Mouse (Mus musculus): ENCODE results near the gene Zdhhc1.

DNA sequence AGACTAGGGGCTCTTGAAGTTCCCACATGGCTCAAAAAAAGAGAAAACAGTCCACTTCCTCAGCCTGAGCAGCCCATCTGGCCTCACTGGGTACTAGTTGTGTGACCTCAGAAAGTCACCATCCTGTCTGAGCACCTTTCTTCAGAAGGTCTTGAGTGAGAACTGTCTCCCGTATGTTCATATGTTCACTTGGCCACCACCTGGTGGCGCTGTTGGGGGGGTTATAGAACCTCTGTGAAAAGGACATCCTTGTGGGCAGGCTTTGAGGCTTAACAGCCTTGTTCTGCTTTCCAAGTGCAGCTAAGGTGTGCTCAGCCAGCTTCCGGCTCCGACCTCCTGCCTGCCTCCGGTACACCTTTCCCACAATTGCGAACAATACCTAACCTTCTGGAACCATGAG lies 15.2 kb downstream of the Zdhhc1 start:
- TF ChIP-seq MAFK (IDR thresholded peaks at IDR 0.05; ENCODE audit: borderline replicate concordance, low read depth, low read length) (no peak), KAT2A (conservative IDR thresholded peaks at IDR 0.05; ENCODE audit: low read depth, low read length) (no peak), POLR2A (IDR thresholded peaks at IDR 0.05; ENCODE audit: control insufficient read depth in 1 of 2, insufficient read depth in 1 of 2, low read depth in 1 of 2, low read length in 2 of 2, poor library complexity in 1 of 2) (no peak), RAD21 (IDR thresholded peaks at IDR 0.05; ENCODE audit: low read depth, low read length) (peak; percentile 65), CHD1 (IDR thresholded peaks at IDR 0.05; ENCODE audit: low read depth, low read length) (no peak), GATA1 (IDR thresholded peaks at IDR 0.05; ENCODE audit: low read depth, low read length) (no peak), CTCF (IDR thresholded peaks at IDR 0.05 in 2 of 3, conservative IDR thresholded peaks at IDR 0.05 in 1 of 3; ENCODE audit: control insufficient read depth in 1 of 3, insufficient read depth in 1 of 3, low read depth in 2 of 3, low read length in 3 of 3, poor library complexity in 1 of 3, severe bottlenecking in 1 of 3) (peak; percentile 83 to 89 (median 87)), POLR2AphosphoS2 (IDR thresholded peaks at IDR 0.05; ENCODE audit: low read length) (no peak), TCF12 (IDR thresholded peaks at IDR 0.05; ENCODE audit: low read depth, low read length) (no peak)

Measured in MEL (cell line).